17 mouse cellular contexts compared by ENCODE assay signal in the genomic region with DNA sequence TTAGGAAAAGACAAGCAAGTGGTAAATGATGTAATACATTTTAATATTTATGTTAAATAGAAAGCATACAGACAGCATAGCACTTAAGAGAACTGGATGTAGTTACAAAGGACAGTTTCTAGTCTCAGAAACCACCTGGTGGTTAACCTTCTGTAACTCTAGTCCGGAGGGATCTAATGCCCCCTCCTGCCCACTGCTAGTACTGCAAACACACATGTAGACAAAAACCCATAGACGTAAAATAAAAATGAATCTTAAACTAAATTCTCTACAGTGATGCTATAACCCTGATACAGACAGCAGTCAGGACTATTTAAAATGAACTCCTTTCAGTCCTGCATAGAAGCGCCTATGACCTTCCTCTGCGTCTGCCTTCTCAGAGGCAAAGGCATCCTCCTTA. TPM values are rescaled to one million over a fixed set of nuclear protein-coding genes. Genes with fewer than 3 reads are reported as not detected.
DNase-seq lines count a peak whose midpoint lies in the region; ATAC-seq and TF ChIP-seq lines count a peak whose summit lies in the region.
"Had no signal": no experiment of that assay in that cellular context is flagged by ENCODE, and none has a peak within 500 bp of the region (broad histone marks: within the 10 kb centered on the region; RNA-seq: fewer than 3 reads in every experiment).

No protein-coding gene starts in this region.

- no peak for ATAC-seq in kidney, postnatal 0 days (replicated peaks; ENCODE audit: low FRiP score, low read depth)
- ATAC-seq: intestine, postnatal 0 days had no signal

- no peak overlapping the region for H3K9ac ChIP-seq in kidney, postnatal 0 days (ENCODE audit: low read depth, low read length)
- no peak overlapping the region for H3K9ac ChIP-seq in MEL (ENCODE audit: control insufficient read depth, low read depth, low read length, poor library complexity, severe bottlenecking)
- H3K9ac ChIP-seq: heart, embryonic 13.5 days; hindbrain, embryonic 14.5 days had no signal

- TF ChIP-seq POLR2A in MEL (IDR thresholded peaks at IDR 0.05; ENCODE audit: control insufficient read depth in 1 of 2, insufficient read depth in 1 of 2, low read depth in 1 of 2, low read length in 2 of 2, poor library complexity in 1 of 2), result no peak

- DNase-seq in kidney, postnatal 0 days (ENCODE audit: low spot score), result no peak
- DNase-seq in kidney, adult 8-10 months, result no peak
- DNase-seq in A20 (ENCODE audit: low read depth, low spot score), result peak; percentile 31
- no peak for DNase-seq in MEL (ENCODE audit: low read depth, low spot score)
- peak; percentile 6 for DNase-seq in thymus, postnatal 0 days (ENCODE audit: low spot score)
- no peak for DNase-seq in left cerebral cortex, postnatal 10 days (ENCODE audit: extremely low spot score in 1 of 2, low spot score in 2 of 2)
- DNase-seq in heart, adult 18-20 months, result no peak
- DNase-seq in urinary bladder, adult 2 months (ENCODE audit: low spot score), result no peak
- DNase-seq: cerebellum, adult 8-10 months; left cerebral cortex, postnatal 4 days; lung, adult 2 months; lung, postnatal 36 days; retina, postnatal 1 day had no signal

- H3K36me3 ChIP-seq in kidney, postnatal 0 days (ENCODE audit: insufficient read depth, low read length), result no peaks in the 10 kb centered on the region
- H3K36me3 ChIP-seq in MEL (ENCODE audit: control insufficient read depth in 1 of 2, insufficient read depth in 2 of 2, low read length in 2 of 2), result peaks cover 0 to 2% of the 10 kb centered on the region in 2 experiments; a peak in 1 of 4 replicates

- 0 out of 2 replicates have a peak, but pooled peaks have one; percentile 2 for TF ChIP-seq CTCF in kidney, postnatal 0 days (IDR thresholded peaks at IDR 0.05; ENCODE audit: low read depth)
- TF ChIP-seq CTCF in MEL (IDR thresholded peaks at IDR 0.05 in 2 of 3, conservative IDR thresholded peaks at IDR 0.05 in 1 of 3; ENCODE audit: control insufficient read depth in 1 of 3, insufficient read depth in 1 of 3, low read depth in 2 of 3, low read length in 3 of 3, poor library complexity in 1 of 3, severe bottlenecking in 1 of 3), result peak; percentile 13 to 30 (median 21); a peak in 2 of 6 replicates

- no peaks in the 10 kb centered on the region for H3K27me3 ChIP-seq in kidney, postnatal 0 days (ENCODE audit: insufficient read depth, low read length)
- H3K27me3 ChIP-seq in MEL (ENCODE audit: control insufficient read depth in 1 of 2, insufficient read depth in 2 of 2, low read length in 2 of 2), result no peaks in the 10 kb centered on the region
- H3K27me3 ChIP-seq: heart, embryonic 13.5 days had no signal

- H3K4me2 ChIP-seq in kidney, postnatal 0 days (ENCODE audit: low read length), result no peak overlapping the region
- H3K4me2 ChIP-seq: heart, embryonic 13.5 days; hindbrain, embryonic 14.5 days had no signal

- no peaks in the 10 kb centered on the region for H3K79me2 ChIP-seq in MEL (ENCODE audit: control insufficient read depth, insufficient read depth, low read length, poor library complexity)

- 88% methylated on average over 4 of the region's 4 CpGs for WGBS in kidney, postnatal 0 days

- no peak overlapping the region for H3K27ac ChIP-seq in kidney, postnatal 0 days
- no peak overlapping the region for H3K27ac ChIP-seq in MEL (ENCODE audit: control insufficient read depth, low read depth, low read length)
- H3K27ac ChIP-seq: embryonic facial prominence, embryonic 10.5 days; heart, embryonic 13.5 days; hindbrain, embryonic 14.5 days had no signal

- no peak; the same call in 1 of the 2 replicates for TF ChIP-seq RAD21 in MEL (IDR thresholded peaks at IDR 0.05; ENCODE audit: low read depth, low read length)

- no peaks in the 10 kb centered on the region for H3K4me1 ChIP-seq in kidney, postnatal 0 days (replicated peaks; ENCODE audit: insufficient read depth, low read length)
- H3K4me1 ChIP-seq in MEL (ENCODE audit: control insufficient read depth in 1 of 2, insufficient read depth in 2 of 2, low read length in 2 of 2), result no peaks in the 10 kb centered on the region
- H3K4me1 ChIP-seq: embryonic facial prominence, embryonic 10.5 days; heart, embryonic 13.5 days had no signal

- H3K4me3 ChIP-seq in kidney, postnatal 0 days (replicated peaks; ENCODE audit: low read depth, low read length), result no peak overlapping the region
- no peak overlapping the region for H3K4me3 ChIP-seq in MEL (ENCODE audit: control insufficient read depth in 1 of 2, insufficient read depth in 1 of 2, low read depth in 2 of 2, low read length in 2 of 2)
- H3K4me3 ChIP-seq: embryonic facial prominence, embryonic 10.5 days; heart, embryonic 13.5 days had no signal

- intact Hi-C loops in left cerebral cortex, postnatal 10 days (cut with DNase I), result no loop called here

- TF ChIP-seq EP300 in MEL (IDR thresholded peaks at IDR 0.05; ENCODE audit: low read depth in 1 of 2, low read length in 2 of 2), result no peak

- H3K9me3 ChIP-seq in kidney, postnatal 0 days (replicated peaks; ENCODE audit: low read length), result no peaks in the 10 kb centered on the region; the same call in 1 of the 2 replicates
- H3K9me3 ChIP-seq in MEL (replicated peaks; ENCODE audit: insufficient read depth, low read length), result no peaks in the 10 kb centered on the region

TF ChIP-seq in MEL, 35 proteins besides CTCF, POLR2A, EP300 and RAD21:
- TF ChIP-seq SMC3 (IDR thresholded peaks at IDR 0.05; ENCODE audit: low read depth, low read length) (peak; percentile 17; the same call in 1 of the 2 replicates), NRF1 (IDR thresholded peaks at IDR 0.05; ENCODE audit: insufficient read depth, low read depth, low read length, poor library complexity, severe bottlenecking) (no peak), E2F4 (IDR thresholded peaks at IDR 0.05; ENCODE audit: borderline replicate concordance, low read depth, low read length) (no peak), MAZ (IDR thresholded peaks at IDR 0.05; ENCODE audit: low read depth, low read length) (no peak), SIN3A (IDR thresholded peaks at IDR 0.05; ENCODE audit: low read length) (no peak), TCF12 (IDR thresholded peaks at IDR 0.05; ENCODE audit: low read depth, low read length) (no peak)

RNA-seq across cellular contexts. Expression of a gene that starts 24.1 kb away (rescaled TPM):
- 13.8 and 16.4 TPM in 2 replicates for polyA plus RNA-seq in kidney, postnatal 0 days (2015; fragmentation: Nextera tagmentation; extraction: Ambion mirVana)
- total RNA-seq in MEL (2012; rRNA removed), result 9.0 and 10.7 TPM in 2 replicates
- polyA plus RNA-seq in MEL (2012; ENCODE audit: insufficient read depth in 1 of 2, insufficient read length in 2 of 2, low read depth in 1 of 2, low replicate concordance in 2 of 2, missing spikeins in 1 of 2), result 100 to 1,000 TPM in 1 of 2 experiments, 1 to 10 TPM in 1; 5.6 to 206 TPM
- 13.7 and 14.3 TPM in 2 replicates for polyA plus RNA-seq in thymus, postnatal 0 days (2015; fragmentation: Nextera tagmentation; extraction: Ambion mirVana)
- total RNA-seq in left cerebral cortex, postnatal 10 days (2021), result 10 to 100 TPM; 13.9 to 14.7 TPM
- 1 to 10 TPM; 7.7 to 8.3 TPM for total RNA-seq in heart, adult 18-20 months (2021)
- polyA plus RNA-seq in urinary bladder, adult 2 months (2012; rRNA removed), result 6.7 and 7.0 TPM in 2 replicates

Comparison
In these comparisons a context has a peak if more than half of its experiments do, and no peak if none do; other contexts are left out.
1. DNase-seq: peak in A20 (single experiment) and thymus, postnatal 0 days (single experiment); none in kidney, postnatal 0 days (single experiment), kidney, adult 8-10 months (0 of 2), MEL (single experiment), left cerebral cortex, postnatal 10 days (0 of 2), heart, adult 18-20 months (0 of 2) and urinary bladder, adult 2 months (single experiment).